Mouse (Mus musculus) splenic B cell, adult 2 months (primary cell): ENCODE measurements around the gene Hpse.

Source experiments
- DNase-seq: peaks from one replicate; pipeline ENCODE4 v3.0.0-alpha.2; 2011; ENCODE audit warnings: low read depth, low spot score
- H3K27me3 ChIP-seq: 2 replicates; pipeline ENCODE4 v1.6.1; 2012; ENCODE audit warnings: mild to moderate bottlenecking, low read length, moderate library complexity, mixed read lengths; ENCODE audit not compliant: control insufficient read depth, poor library complexity, insufficient read depth, severe bottlenecking
- H3K36me3 ChIP-seq: 2 replicates; pipeline ENCODE4 v1.6.1; 2012; ENCODE audit warnings: mild to moderate bottlenecking, low read length, moderate library complexity, mixed read lengths; ENCODE audit not compliant: control insufficient read depth, poor library complexity, insufficient read depth, severe bottlenecking

Gene Hpse

GRCm38 (mm10) chr5:100710012-100710411 is 9.5 kb downstream of the Hpse start:
- H3K36me3 ChIP-seq = no peaks in the 10 kb centered on the region; the same call in 1 of the 2 replicates
- no peak for DNase-seq
- no peaks in the 10 kb centered on the region for H3K27me3 ChIP-seq

- DNase-seq = no peak
- no peaks in the 10 kb centered on the region for H3K27me3 ChIP-seq
- no peaks in the 10 kb centered on the region; the same call in 1 of the 2 replicates for H3K36me3 ChIP-seq
These were observed 10.5 kb downstream of the Hpse start for GRCm38 (mm10) chr5:100709035-100709434.

GRCm38 (mm10) chr5:100706675-100707074 is 12.8 kb downstream of the Hpse start:
- no peak for DNase-seq
- H3K27me3 ChIP-seq = no peaks in the 10 kb centered on the region

GRCm38 (mm10) chr5:100704272-100704671 is 15.2 kb downstream of the Hpse start:
- no peaks in the 10 kb centered on the region; the same call in 1 of the 2 replicates for H3K36me3 ChIP-seq
- peak; percentile 32 for DNase-seq

More at GRCm38 (mm10) chr5:100706675-100707074, 12.8 kb downstream of the Hpse start:
- no peaks in the 10 kb centered on the region; the same call in 1 of the 2 replicates for H3K36me3 ChIP-seq

GRCm38 (mm10) chr5:100702325-100702724 is 17.2 kb downstream of the Hpse start:
- no peak for DNase-seq
- no peaks in the 10 kb centered on the region for H3K36me3 ChIP-seq

More at GRCm38 (mm10) chr5:100704272-100704671, 15.2 kb downstream of the Hpse start:
- H3K27me3 ChIP-seq = no peaks in the 10 kb centered on the region

GRCm38 (mm10) chr5:100700861-100701620 is 18.5 kb downstream of the Hpse start:
- DNase-seq = no peak
- no peaks in the 10 kb centered on the region for H3K27me3 ChIP-seq

More at GRCm38 (mm10) chr5:100702325-100702724, 17.2 kb downstream of the Hpse start:
- no peaks in the 10 kb centered on the region for H3K27me3 ChIP-seq

GRCm38 (mm10) chr5:100697886-100698285 is 21.6 kb downstream of the Hpse start:
- DNase-seq = no peak
- Histone ChIP-seq H3K36me3 (peaks cover 6% of the 10 kb centered on the region; the same call in 1 of the 2 replicates), H3K27me3 (no peaks in the 10 kb centered on the region; the same call in 1 of the 2 replicates)

More at GRCm38 (mm10) chr5:100700861-100701620, 18.5 kb downstream of the Hpse start:
- 0 out of 2 replicates have a peak, but pooled peaks cover 1% of the 10 kb centered on the region for H3K36me3 ChIP-seq

GRCm38 (mm10) chr5:100697398-100697797 is 22.1 kb downstream of the Hpse start:
- no peak for DNase-seq
- Histone ChIP-seq H3K36me3 (peaks cover 6% of the 10 kb centered on the region; the same call in 1 of the 2 replicates), H3K27me3 (no peaks in the 10 kb centered on the region; the same call in 1 of the 2 replicates)

GRCm38 (mm10) chr5:100685631-100686030 is 33.9 kb downstream of the Hpse start:
- Histone ChIP-seq H3K27me3 (no peaks in the 10 kb centered on the region), H3K36me3 (peaks cover 3% of the 10 kb centered on the region; the same call in 1 of the 2 replicates)
- no peak for DNase-seq

GRCm38 (mm10) chr5:100680542-100680933 is 39.0 kb downstream of the Hpse start:
- DNase-seq = no peak
- H3K27me3 ChIP-seq = no peaks in the 10 kb centered on the region
- H3K36me3 ChIP-seq = no peaks in the 10 kb centered on the region

- H3K36me3 ChIP-seq = no peaks in the 10 kb centered on the region
- H3K27me3 ChIP-seq = no peaks in the 10 kb centered on the region
- DNase-seq = peak; percentile 88
These were observed 39.5 kb downstream of the Hpse start for GRCm38 (mm10) chr5:100679911-100680541.

GRCm38 (mm10) chr5:100674711-100675376 is 44.7 kb downstream of the Hpse start, which contains the start of gene Coq2:
Gene Coq2, minus strand, starts transcription at chr5:100675140.
- no peaks in the 10 kb centered on the region for H3K27me3 ChIP-seq
- peak; percentile 88 for DNase-seq
- H3K36me3 ChIP-seq = peaks cover 2% of the 10 kb centered on the region; the same call in 1 of the 2 replicates

GRCm38 (mm10) chr5:100673745-100674486 is 45.6 kb downstream of the Hpse start:
- H3K27me3 ChIP-seq = no peaks in the 10 kb centered on the region
- DNase-seq = peak; percentile 86
- peaks cover 2% of the 10 kb centered on the region; the same call in 1 of the 2 replicates for H3K36me3 ChIP-seq

GRCm38 (mm10) chr5:100672403-100672802 is 47.1 kb downstream of the Hpse start:
- DNase-seq = no peak
- Histone ChIP-seq H3K36me3 (peaks cover 2% of the 10 kb centered on the region; the same call in 1 of the 2 replicates), H3K27me3 (no peaks in the 10 kb centered on the region)
